Mouse (Mus musculus) embryonic facial prominence, embryonic 11.5 days (tissue): Measurements from ENCODE around the gene Als2cl. TPM values are rescaled to one million over a fixed set of nuclear protein-coding genes. Genes with fewer than 3 reads are reported as not detected.
A peak's percentile ranks its signal among the peaks of the same experiment; 100 is the strongest.

ENCODE experiments used
- ATAC-seq: fragments of 200-750 bp; cut with Nextera tagmentation; replicated peaks from 2 replicates; pipeline ENCODE4 v1.8.0; 2017; ENCODE audit warnings: low read depth; ENCODE audit not compliant: insufficient number of reproducible peaks, low FRiP score, low TSS enrichment
- DNase-seq: peaks from one replicate; pipeline ENCODE4 v3.0.0-alpha.2; 2015; ENCODE audit warnings: low spot score
- H3K27ac ChIP-seq: fragments of 300-500 bp; sonication (generic); replicated peaks from 2 replicates; pipeline ENCODE4 v1.5.1; 2014; ENCODE audit warnings: mild to moderate bottlenecking, low read depth, low read length, control low read depth
- H3K27me3 ChIP-seq: fragments of 300-500 bp; sonication (generic); 2 replicates; pipeline ENCODE4 v1.6.1; 2014; ENCODE audit warnings: mild to moderate bottlenecking, low read length, moderate library complexity, mixed read lengths; ENCODE audit not compliant: control insufficient read depth, insufficient read depth
- H3K36me3 ChIP-seq: fragments of 300-500 bp; sonication (generic); replicated peaks from 2 replicates; pipeline ENCODE4 v1.6.1; 2014; ENCODE audit warnings: low read depth, mild to moderate bottlenecking, low read length, moderate library complexity, mixed read lengths; ENCODE audit not compliant: control insufficient read depth, insufficient read depth
- H3K4me1 ChIP-seq: fragments of 300-500 bp; sonication (generic); 2 replicates; pipeline ENCODE4 v1.6.1; 2014; ENCODE audit warnings: low read length, mixed read lengths; ENCODE audit not compliant: control insufficient read depth, insufficient read depth
- H3K4me2 ChIP-seq: fragments of 300-500 bp; sonication (generic); 2 replicates; pipeline ENCODE4 v1.6.1; 2014; ENCODE audit warnings: low read depth, mild to moderate bottlenecking, control low read depth, low read length, moderate library complexity
- H3K4me3 ChIP-seq: fragments of 300-500 bp; sonication (generic); 2 replicates; pipeline ENCODE4 v1.5.1; 2014; ENCODE audit warnings: low read depth, low read length, control low read depth
- H3K9ac ChIP-seq: fragments of 300-500 bp; sonication (generic); replicated peaks from 2 replicates; pipeline ENCODE4 v1.6.1; 2014; ENCODE audit warnings: mild to moderate bottlenecking, control low read depth, low read length
- H3K9me3 ChIP-seq: fragments of 300-500 bp; sonication (generic); replicated peaks from 2 replicates; pipeline ENCODE4 v1.6.1; 2016; ENCODE audit warnings: mild to moderate bottlenecking, low read length, inconsistent platforms, mixed read lengths; ENCODE audit not compliant: control insufficient read depth
- WGBS: fragments of 180-500 bp; shearing (Covaris S2); extraction: QIAGEN DNeasy Blood & Tissue Kit; methylation state at CpG from one replicate; pipeline ENCODE4 v1.1.7; 2014; 5-methylcytosine and 5-hydroxymethylcytosine counted together
- polyA plus RNA-seq: library from polyadenylated mRNA; unstranded; fragments of >200 nt; fragmentation: Nextera tagmentation; extraction: Ambion mirVana; gene quantifications from 2 replicates; pipeline ENCODE4 v1.2.1, GENCODE M21; 2014

The Als2cl gene
- polyA plus RNA-seq, 1 experiment from 2014 or later: 1.1 TPM

DNA sequence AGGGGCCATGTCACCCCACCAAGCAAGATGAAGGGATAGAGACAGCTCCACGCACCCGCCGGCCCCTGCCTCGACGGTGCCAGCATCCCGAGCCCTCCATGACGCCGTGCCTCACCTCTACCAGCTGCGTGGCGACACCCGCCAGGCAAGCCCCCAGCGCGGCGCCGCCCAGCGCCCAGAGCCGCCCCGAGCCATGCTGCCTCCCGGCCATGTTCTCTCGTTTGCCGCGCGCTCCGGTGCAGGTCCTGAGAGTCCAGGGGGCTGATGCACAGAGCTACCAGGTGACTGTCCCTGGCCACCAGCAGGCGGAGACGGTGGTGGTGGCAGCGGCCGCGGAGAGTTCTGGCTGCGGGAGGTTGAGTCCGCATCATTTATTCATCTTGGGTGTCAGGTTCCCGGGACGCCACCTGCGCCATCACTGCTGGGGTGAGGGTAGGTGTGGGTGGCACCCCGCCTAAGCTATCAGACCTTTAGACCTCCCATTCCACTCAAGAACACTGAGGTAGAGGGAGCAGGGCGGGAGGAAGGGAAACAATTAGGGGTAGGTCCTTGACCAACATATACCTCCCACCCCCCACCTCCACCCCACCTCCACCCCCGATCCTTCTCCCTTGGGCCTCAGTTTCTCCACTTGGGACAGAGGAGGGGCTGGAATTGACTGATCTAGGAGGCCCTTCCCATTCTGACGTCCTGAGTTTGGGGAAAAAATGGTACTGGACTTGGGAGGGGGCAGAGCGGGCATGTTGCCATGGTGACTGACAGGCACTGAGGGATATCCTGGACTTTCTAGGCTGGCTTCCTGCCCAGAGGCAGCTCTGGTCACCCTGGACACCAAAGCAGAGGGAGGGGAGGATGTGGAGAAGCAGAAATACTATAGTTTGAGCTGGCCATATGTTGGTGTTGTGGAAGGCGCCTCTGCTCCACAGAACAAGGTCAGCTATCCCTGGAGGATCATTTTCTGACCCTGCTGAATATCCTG lies 5.7 kb upstream of the Als2cl start:
- Histone ChIP-seq H3K27me3 (peaks cover 16% of the 10 kb centered on the region), H3K4me2 (peak overlapping the region; percentile 56), H3K27ac (no peak overlapping the region), H3K36me3 (no peaks in the 10 kb centered on the region), H3K9me3 (no peaks in the 10 kb centered on the region), H3K4me1 (peaks cover 4% of the 10 kb centered on the region), H3K4me3 (peak overlapping the region; percentile 21; the same call in 1 of the 2 replicates), H3K9ac (peak overlapping the region; percentile 13; the same call in 1 of the 2 replicates)
- WGBS: 8% methylated on average over 40 of the region's 40 CpGs
- DNase-seq (peak; percentile 17), ATAC-seq (no peak)

DNA sequence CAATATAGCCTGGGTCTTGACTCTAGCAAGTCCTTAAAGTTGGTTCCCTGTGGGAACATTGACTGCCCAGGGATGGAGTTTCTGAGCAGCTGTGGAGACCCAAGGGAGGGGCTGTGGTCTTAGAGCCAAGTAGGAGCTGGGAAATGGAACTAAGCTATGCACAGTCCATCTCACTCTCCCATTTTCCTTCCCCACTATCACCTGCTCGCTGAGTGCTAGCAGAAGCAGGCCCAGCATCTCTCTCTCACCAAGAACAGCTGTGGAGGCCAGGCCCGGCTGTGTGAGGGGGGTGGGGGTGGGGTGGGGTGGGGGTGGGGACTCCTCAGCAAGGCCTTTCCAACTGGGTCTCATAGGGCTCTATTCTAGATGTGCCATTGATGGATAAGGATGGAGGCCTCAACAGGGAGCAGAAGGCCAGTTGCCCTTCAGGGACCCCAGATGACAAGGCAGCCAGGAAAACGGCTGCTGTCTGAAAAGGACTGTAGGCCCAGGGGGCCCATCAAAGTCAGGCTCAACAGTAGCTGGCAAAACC lies 4.9 kb upstream of the Als2cl start:
- ATAC-seq: peak; percentile 35; the same call in 1 of the 2 replicates
- Histone ChIP-seq H3K27me3 (peaks cover 23% of the 10 kb centered on the region), H3K9me3 (no peaks in the 10 kb centered on the region), H3K4me3 (no peak overlapping the region), H3K36me3 (no peaks in the 10 kb centered on the region), H3K4me1 (peaks cover 4% of the 10 kb centered on the region), H3K9ac (no peak overlapping the region), H3K4me2 (peak overlapping the region; percentile 16; the same call in 1 of the 2 replicates), H3K27ac (no peak overlapping the region)
- no peak for DNase-seq
- 14% methylated on average over 3 of the region's 3 CpGs for WGBS

DNA sequence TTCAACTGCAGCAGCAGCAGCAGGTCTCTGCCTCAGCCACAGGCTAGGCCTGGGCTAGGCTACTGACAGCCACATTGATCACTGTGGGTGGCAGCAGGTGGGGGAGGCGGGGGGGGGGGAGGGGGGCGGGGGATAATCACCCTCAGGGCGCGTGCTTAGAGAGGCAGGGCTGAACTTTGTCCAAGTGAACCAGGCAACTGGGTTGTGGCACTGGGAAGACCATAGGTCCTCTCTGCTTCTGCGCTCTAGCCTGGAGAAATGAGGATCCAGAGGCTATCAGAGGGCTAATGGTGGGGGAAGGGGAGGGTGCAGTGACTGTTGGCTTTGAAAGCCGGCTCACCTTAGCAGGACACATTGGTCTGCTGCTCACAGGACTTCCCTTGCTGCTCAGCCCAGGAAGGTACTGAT lies 4.4 kb upstream of the Als2cl start:
- no peak overlapping the region for H3K9ac ChIP-seq
- peaks cover 4% of the 10 kb centered on the region for H3K4me1 ChIP-seq
- H3K27me3 ChIP-seq: peaks cover 28% of the 10 kb centered on the region
- no peaks in the 10 kb centered on the region for H3K9me3 ChIP-seq
- peak; percentile 40; the same call in 1 of the 2 replicates for ATAC-seq
- H3K4me3 ChIP-seq: no peak overlapping the region
- no peak overlapping the region for H3K27ac ChIP-seq
- no peak for DNase-seq
- 11% methylated on average over 5 of the region's 6 CpGs for WGBS
- no peak overlapping the region for H3K4me2 ChIP-seq
- no peaks in the 10 kb centered on the region for H3K36me3 ChIP-seq

DNA sequence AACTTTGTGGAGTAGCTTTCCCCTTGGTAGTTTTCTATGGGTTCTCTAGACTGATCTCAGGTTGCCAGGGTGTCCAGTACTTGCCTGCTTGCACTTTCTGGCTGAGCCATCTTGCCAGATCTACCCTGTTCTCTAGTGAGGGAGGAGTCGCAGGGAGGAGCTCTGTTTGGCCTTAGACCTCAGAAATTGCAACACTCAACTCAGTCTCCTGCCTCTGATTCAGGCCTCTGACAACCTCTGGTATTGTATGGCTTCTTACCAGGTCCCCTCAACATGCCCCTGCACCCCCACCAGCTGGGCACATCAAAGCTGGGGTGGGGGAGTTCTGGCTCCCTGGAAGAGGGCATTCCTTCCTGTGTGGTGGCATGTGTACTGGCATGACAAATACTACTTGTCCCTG lies 2.3 kb upstream of the Als2cl start:
- peaks cover 39% of the 10 kb centered on the region for H3K27me3 ChIP-seq

DNA sequence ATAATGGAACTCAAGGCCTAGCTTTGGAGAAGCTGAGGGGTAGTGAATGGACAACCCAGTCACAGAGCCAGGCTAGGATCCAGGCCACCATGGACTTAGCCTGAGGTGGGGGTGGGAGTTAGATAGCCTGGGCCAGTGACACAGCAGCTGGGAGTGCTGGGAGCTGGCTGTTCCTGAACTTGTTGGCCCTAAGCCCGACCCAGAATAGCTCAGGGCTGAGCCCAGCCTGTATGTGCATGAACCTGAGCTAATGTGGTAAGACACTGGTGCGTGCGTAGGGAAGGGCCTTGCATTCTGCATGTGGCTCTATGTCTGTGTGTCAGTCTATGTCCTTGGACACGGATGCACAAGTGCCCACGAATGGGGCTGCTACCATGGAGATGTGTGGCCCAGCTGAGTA lies 1.8 kb upstream of the Als2cl start:
- ATAC-seq (no peak), DNase-seq (no peak)
- 77% methylated on average over 5 of the region's 5 CpGs for WGBS
- no peaks in the 10 kb centered on the region for H3K9me3 ChIP-seq
- H3K4me1 ChIP-seq: peaks cover 4% of the 10 kb centered on the region
- no peaks in the 10 kb centered on the region for H3K36me3 ChIP-seq
- no peak overlapping the region for H3K27ac ChIP-seq
- no peak overlapping the region for H3K4me2 ChIP-seq
- peaks cover 36% of the 10 kb centered on the region for H3K27me3 ChIP-seq
- no peak overlapping the region for H3K4me3 ChIP-seq
- H3K9ac ChIP-seq: no peak overlapping the region

More for the DNA sequence above, 2.3 kb upstream of the Als2cl start:
- ATAC-seq (no peak), DNase-seq (no peak)
- H3K36me3 ChIP-seq: no peaks in the 10 kb centered on the region
- no peak overlapping the region for H3K9ac ChIP-seq
- no peak overlapping the region for H3K4me2 ChIP-seq
- peaks cover 4% of the 10 kb centered on the region for H3K4me1 ChIP-seq
- H3K4me3 ChIP-seq: no peak overlapping the region
- no peaks in the 10 kb centered on the region for H3K9me3 ChIP-seq
- no peak overlapping the region for H3K27ac ChIP-seq
- 88% methylated on average over 1 of the region's 1 CpGs for WGBS

DNA sequence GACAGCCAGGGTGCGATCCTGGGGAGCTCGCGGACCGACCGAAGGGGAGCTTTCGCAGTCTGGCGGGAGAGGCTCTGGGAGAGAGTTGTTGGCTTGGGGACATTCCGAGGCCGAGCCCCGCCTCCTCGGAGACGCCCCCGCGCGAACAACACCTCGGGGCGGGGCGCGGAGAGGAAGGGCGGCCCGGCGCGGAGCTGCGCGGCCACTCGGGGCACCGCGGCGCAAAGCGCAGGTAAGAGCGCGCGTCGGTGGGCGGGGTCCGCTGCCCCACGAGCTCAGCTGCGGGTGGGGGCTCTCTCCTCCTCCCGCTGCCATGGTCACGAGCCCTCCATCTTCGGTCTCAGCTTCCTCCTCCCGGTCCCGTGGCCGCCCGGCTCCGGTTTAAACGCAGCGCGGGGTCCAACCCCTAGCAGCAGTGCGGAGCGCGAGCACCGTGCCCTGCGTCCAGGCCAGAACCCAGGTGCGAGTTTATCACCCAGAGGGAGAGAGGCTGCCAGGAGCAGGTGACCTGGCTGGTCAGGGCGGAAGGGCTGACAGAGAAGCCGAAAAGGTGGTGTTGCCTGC lies 410 bp downstream of the Als2cl start, which contains the start of gene Tmie:
Tmie (minus strand) TSS at position 116 of the 564 bp plus-strand sequence.
- ATAC-seq: peak; percentile 31; the same call in 1 of the 2 replicates
- DNase-seq: peak; percentile 70
- no peaks in the 10 kb centered on the region for H3K9me3 ChIP-seq
- H3K4me2 ChIP-seq: peak within 1 kb of the TSS; percentile 72
- H3K27me3 ChIP-seq: peaks cover 23% of the 10 kb centered on the region
- peak within 1 kb of the TSS; percentile 49 for H3K4me3 ChIP-seq
- H3K27ac ChIP-seq: no peak within 1 kb of the TSS
- WGBS: under 1% methylated on average over 55 of the region's 57 CpGs
- H3K36me3 ChIP-seq: no peaks in the 10 kb centered on the region
- H3K9ac ChIP-seq: peak within 1 kb of the TSS; percentile 52
- H3K4me1 ChIP-seq: no peaks in the 10 kb centered on the region

DNA sequence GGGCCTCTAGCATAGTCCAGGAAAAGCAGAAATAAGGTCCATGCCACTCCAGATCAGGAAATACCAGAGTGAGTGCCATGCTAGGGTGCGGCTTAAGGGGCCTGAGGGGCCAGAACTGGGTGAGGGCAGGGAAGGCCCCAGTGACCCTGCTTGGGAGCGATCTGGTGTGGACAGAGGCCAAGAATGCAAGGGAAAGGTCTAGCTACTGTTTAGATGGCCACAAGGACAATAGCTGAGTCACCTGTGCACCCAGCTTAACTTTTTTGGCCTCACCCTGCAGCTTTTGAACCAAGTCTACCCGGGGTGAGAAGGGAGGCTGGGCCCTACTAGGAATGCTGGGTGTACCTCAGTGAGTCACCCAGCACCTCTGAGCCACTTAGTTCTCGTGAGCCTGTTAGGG lies 1.1 kb downstream of the Als2cl start:
- Histone ChIP-seq H3K4me2 (peak overlapping the region; percentile 72), H3K27me3 (peaks cover 23% of the 10 kb centered on the region), H3K4me1 (no peaks in the 10 kb centered on the region), H3K9me3 (no peaks in the 10 kb centered on the region), H3K4me3 (peak overlapping the region; percentile 49), H3K36me3 (no peaks in the 10 kb centered on the region), H3K9ac (no peak overlapping the region), H3K27ac (no peak overlapping the region)
- DNase-seq (no peak), ATAC-seq (no peak)
- 71% methylated on average over 4 of the region's 4 CpGs for WGBS
